Mouse (Mus musculus): ENCODE results near the gene Hat1. TPM values are rescaled to one million over a fixed set of nuclear protein-coding genes. Genes with fewer than 3 reads are reported as not detected.

The Hat1 gene
- polyA plus RNA-seq (2015; fragmentation: Nextera tagmentation; extraction: Ambion mirVana), result 50.1 and 63.1 TPM in 2 replicates

DNA sequence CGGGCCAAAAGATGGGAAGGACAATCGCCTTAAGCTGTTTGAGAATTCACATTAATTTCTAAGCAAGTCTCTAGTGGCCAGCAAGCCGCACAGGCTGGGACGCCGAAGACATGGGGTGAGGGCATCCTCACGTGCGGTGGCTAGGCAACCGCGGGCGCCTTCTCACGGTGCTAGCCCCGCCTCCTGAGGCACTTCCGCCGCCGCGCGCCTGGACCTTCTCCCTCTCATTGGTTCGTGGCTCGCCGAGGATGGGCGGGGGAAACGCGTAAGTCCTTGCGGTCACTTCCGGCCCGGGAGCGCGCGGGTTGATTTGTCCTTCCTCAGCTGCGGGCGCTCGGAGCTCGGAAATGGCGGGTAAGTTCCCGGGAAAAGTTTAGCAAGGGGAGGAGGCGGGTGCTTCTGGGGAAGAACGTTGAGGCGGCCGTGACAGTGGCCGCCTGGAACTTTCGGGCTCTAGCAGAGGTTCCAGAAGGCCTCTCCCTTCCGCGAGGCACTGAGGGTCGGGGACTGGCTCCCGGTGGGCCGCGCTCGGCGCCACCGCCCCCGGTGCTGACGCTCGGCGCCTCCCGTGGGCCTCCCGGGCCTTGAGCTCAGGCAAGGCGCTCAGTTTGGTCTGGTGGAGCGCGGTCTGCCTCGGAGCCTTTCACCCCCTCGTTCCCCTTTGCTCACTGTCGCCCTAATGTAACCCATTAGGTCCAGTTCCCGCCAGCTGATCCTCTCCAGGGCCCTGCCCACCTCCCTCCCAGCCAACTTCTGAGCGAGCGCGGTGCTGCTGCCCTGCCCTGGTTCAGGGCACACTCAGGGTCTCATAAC lies at the start of gene Hat1:
Gene Hat1 (plus strand): TSS at position 8 of the 813 bp plus-strand sequence.

DNA sequence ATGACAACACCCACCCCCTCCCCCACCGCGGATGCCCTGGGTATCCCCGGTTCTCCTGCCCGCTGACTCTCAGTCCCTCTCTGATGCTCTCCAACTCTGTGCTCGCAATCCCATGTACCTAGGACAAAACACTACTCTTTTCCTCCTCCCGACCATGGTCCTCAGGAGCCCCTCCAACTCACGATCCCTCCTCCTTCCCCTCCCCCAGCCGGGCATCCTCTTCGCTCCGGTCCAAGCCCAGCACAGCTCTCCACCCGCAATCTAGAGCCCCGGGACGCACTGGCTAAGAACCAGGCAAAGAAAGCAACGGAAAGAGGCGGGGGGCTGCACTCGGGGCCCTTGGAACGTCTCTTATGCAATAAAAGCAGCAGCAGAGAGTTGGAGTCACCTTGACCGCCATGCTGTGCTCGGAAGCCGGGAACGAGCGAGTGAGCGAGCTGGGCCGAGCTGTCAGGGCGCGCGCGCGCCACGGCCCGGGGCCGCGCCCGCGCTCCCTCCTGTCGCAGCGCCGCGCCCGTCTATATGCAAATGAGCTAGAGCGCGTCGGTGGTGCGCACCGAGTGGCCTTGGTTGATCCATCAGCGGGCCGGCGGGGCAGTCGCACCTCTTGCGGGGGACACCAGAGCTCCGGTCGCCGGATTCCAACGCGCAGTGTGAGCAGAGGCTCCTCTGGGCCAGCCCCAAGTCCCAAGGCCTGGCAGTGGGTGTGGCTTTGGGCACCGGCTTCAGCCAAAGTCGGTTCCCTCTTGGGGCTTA lies 21.5 kb upstream of the Hat1 start, which contains the start of gene Slc25a12:
Gene Slc25a12 (minus strand): TSS at position 625 of the 756 bp plus-strand sequence.

DNA sequence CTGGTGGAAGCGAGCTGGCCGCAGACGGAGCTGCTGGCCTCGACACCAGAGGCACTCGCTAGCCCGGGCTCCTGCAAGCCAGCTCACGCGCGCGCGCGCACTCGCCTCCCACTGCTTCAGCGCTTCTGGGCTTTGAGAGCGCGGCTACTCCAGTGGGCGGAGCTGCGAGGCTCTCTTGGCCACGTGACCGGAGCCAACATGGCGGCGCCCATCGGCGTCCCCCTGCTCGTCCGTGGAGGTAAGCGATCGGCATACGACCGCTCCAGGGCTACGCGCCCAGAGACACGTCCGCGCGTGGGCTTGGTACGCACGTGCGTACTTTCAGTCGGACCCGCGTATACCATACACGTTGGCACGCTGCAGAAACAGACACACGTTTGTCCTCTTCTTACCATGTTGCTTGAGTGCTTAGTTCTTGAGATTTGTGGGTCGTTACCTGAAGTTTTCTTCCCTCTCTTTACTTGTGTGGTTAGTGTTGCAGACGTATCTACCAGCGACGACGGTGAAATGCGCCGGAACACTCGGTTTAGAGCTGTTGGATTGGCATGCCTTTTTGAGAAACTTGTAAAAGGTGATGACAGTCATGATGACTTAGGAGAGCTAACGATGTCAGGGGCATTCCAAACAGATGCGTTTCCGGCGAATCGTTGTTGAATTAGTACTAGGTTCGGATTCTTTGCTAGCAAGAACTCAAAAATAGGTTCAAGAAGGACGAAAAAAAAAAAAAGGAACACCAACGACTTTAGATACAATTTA lies 64.6 kb downstream of the Hat1 start, which contains the start of gene Metap1d:
Gene Metap1d (plus strand): TSS at position 116 of the 756 bp plus-strand sequence.

Other genes starting within 250 kb of the Hat1 start
- gene Dync1i2, start 177.3 kb upstream of the Hat1 start, polyA plus RNA-seq (2015; fragmentation: Nextera tagmentation; extraction: Ambion mirVana), result 59.8 and 75.5 TPM in 2 replicates
- 36.5 and 42.4 TPM in 2 replicates for gene Slc25a12, start 21.2 kb upstream of the Hat1 start, polyA plus RNA-seq (2015; fragmentation: Nextera tagmentation; extraction: Ambion mirVana)
- gene Metap1d, start 64.3 kb downstream of the Hat1 start, polyA plus RNA-seq (2015; fragmentation: Nextera tagmentation; extraction: Ambion mirVana), result 17.1 and 17.3 TPM in 2 replicates
- gene Dlx1, start 139.2 kb downstream of the Hat1 start, polyA plus RNA-seq (2015; fragmentation: Nextera tagmentation; extraction: Ambion mirVana), result 0.15 TPM in 1 of 2 replicates, not detected in the other
- gene Dlx2, start 157.8 kb downstream of the Hat1 start, polyA plus RNA-seq (2015; fragmentation: Nextera tagmentation; extraction: Ambion mirVana), result 0.07 TPM in 1 of 2 replicates, not detected in the other